Mouse (Mus musculus) bone marrow, adult 2 months (tissue): ENCODE results near the gene Vps37d. TPM values are rescaled to one million over a fixed set of nuclear protein-coding genes. Genes with fewer than 3 reads are reported as not detected.

Source experiments
- H3K27ac ChIP-seq: fragments of 200-500 bp; 2 replicates; pipeline ENCODE4 v1.5.1; 2012; ENCODE audit warnings: low read depth, mild to moderate bottlenecking, control low read depth, inconsistent platforms, low read length; ENCODE audit not compliant: control insufficient read depth, poor library complexity, insufficient read depth
- H3K4me1 ChIP-seq: fragments of 200-500 bp; 2 replicates; pipeline ENCODE4 v1.6.1; 2011; ENCODE audit warnings: low read length; ENCODE audit not compliant: control insufficient read depth, insufficient read depth
- H3K4me3 ChIP-seq: fragments of 200-500 bp; replicated peaks from 2 replicates; pipeline ENCODE3; 2011; ENCODE audit warnings: mild to moderate bottlenecking, low read depth, low read length, control low read depth; ENCODE audit not compliant: control insufficient read depth
- CTCF ChIP-seq: fragments of 200-500 bp; IDR thresholded peaks from 2 replicates; pipeline ENCODE4 v1.5.1; 2011; ENCODE audit warnings: low read length, control low read depth; ENCODE audit not compliant: control insufficient read depth, insufficient read depth
- POLR2A ChIP-seq: fragments of 200-500 bp; IDR thresholded peaks from 2 replicates; pipeline ENCODE4 v1.6.1; 2011; ENCODE audit warnings: low read depth, mild to moderate bottlenecking, control low read depth, low read length, borderline replicate concordance; ENCODE audit not compliant: control insufficient read depth
- WGBS: fragments of 180-500 bp; shearing (Covaris S2); methylation state at CpG from one replicate; pipeline ENCODE4 v1.1.7; 2018; 5-methylcytosine and 5-hydroxymethylcytosine counted together
- polyA plus RNA-seq: library from polyadenylated mRNA; stranded (reverse); fragments of >200 nt; gene quantifications from 2 replicates; pipeline ENCODE4 v1.2.4, GENCODE M21; 2011; ENCODE audit warnings: low replicate concordance; ENCODE audit not compliant: missing spikeins, insufficient read depth, insufficient read length

Gene Vps37d
- 1.3 and 1.6 TPM in 2 replicates for polyA plus RNA-seq

GRCm38 (mm10) chr5:135077564-135078481, at the start of gene Vps37d:
TSS of gene Vps37d (minus strand) at chr5:135078266.
- Histone ChIP-seq H3K27ac (no peak within 1 kb of the TSS; the same call in 1 of the 2 replicates), H3K4me1 (no peaks in the 10 kb centered on the region), H3K4me3 (peak within 1 kb of the TSS; percentile 39)
- WGBS: 2% methylated on average over 77 of the region's 83 CpGs
- TF ChIP-seq CTCF (peak; percentile 63; the same call in 1 of the 2 replicates), POLR2A (no peak)

- no peak for TF ChIP-seq POLR2A
- no peak for TF ChIP-seq CTCF
- Histone ChIP-seq H3K4me3 (no peak overlapping the region), H3K4me1 (no peaks in the 10 kb centered on the region), H3K27ac (no peak overlapping the region)
- 22% methylated on average over 6 of the region's 6 CpGs for WGBS
Observed at GRCm38 (mm10) chr5:135127669-135128068, 49.6 kb upstream of the Vps37d start.

- H3K4me3 ChIP-seq: no peak overlapping the region
- TF ChIP-seq CTCF (no peak), POLR2A (no peak)
- no peak overlapping the region for H3K27ac ChIP-seq
- 65% methylated on average over 6 of the region's 6 CpGs for WGBS
- no peaks in the 10 kb centered on the region for H3K4me1 ChIP-seq
Observed at GRCm38 (mm10) chr5:135126121-135126520, 48.1 kb upstream of the Vps37d start.

- no peak for TF ChIP-seq POLR2A
- no peak for TF ChIP-seq CTCF
- no peak overlapping the region for H3K27ac ChIP-seq
- H3K4me3 ChIP-seq: no peak overlapping the region
- 57% methylated on average over 4 of the region's 4 CpGs for WGBS
- no peaks in the 10 kb centered on the region for H3K4me1 ChIP-seq
Observed at GRCm38 (mm10) chr5:135120753-135121152, 42.7 kb upstream of the Vps37d start.

GRCm38 (mm10) chr5:135118589-135119081, 40.6 kb upstream of the Vps37d start:
- 12% methylated on average over 6 of the region's 6 CpGs for WGBS
- TF ChIP-seq CTCF (peak; percentile 82), POLR2A (no peak)
- H3K4me3 ChIP-seq: no peak overlapping the region
- H3K27ac ChIP-seq: no peak overlapping the region
- H3K4me1 ChIP-seq: no peaks in the 10 kb centered on the region

- no peak overlapping the region for H3K4me3 ChIP-seq
- H3K27ac ChIP-seq: no peak overlapping the region
- H3K4me1 ChIP-seq: no peaks in the 10 kb centered on the region
- TF ChIP-seq CTCF: no peak
- TF ChIP-seq POLR2A: no peak
- 60% methylated on average over 8 of the region's 8 CpGs for WGBS
Observed at GRCm38 (mm10) chr5:135115241-135115640, 37.2 kb upstream of the Vps37d start.

GRCm38 (mm10) chr5:135113782-135114181, 35.7 kb upstream of the Vps37d start:
- TF ChIP-seq POLR2A: no peak
- TF ChIP-seq CTCF: no peak
- WGBS: 86% methylated on average over 12 of the region's 12 CpGs
- Histone ChIP-seq H3K27ac (no peak overlapping the region), H3K4me1 (no peaks in the 10 kb centered on the region), H3K4me3 (no peak overlapping the region)

GRCm38 (mm10) chr5:135109976-135110375, 31.9 kb upstream of the Vps37d start:
- no peak overlapping the region for H3K27ac ChIP-seq
- H3K4me1 ChIP-seq: peaks cover 2% of the 10 kb centered on the region; the same call in 1 of the 2 replicates
- TF ChIP-seq CTCF (no peak), POLR2A (no peak)
- H3K4me3 ChIP-seq: no peak overlapping the region
- 31% methylated on average over 6 of the region's 6 CpGs for WGBS
